Mouse (Mus musculus) G1E (cell line): ENCODE results near the gene Sytl3.

Experiments
- CTCF ChIP-seq: IDR thresholded peaks from 2 replicates; pipeline ENCODE4 v1.5.1; 2012; ENCODE audit warnings: low read depth, low read length, inconsistent platforms, mixed read lengths
- GATA1 ChIP-seq: IDR thresholded peaks from 2 replicates; pipeline ENCODE4 v1.6.1; 2012; ENCODE audit warnings: borderline replicate concordance, low read length, inconsistent platforms, mixed read lengths

DNA sequence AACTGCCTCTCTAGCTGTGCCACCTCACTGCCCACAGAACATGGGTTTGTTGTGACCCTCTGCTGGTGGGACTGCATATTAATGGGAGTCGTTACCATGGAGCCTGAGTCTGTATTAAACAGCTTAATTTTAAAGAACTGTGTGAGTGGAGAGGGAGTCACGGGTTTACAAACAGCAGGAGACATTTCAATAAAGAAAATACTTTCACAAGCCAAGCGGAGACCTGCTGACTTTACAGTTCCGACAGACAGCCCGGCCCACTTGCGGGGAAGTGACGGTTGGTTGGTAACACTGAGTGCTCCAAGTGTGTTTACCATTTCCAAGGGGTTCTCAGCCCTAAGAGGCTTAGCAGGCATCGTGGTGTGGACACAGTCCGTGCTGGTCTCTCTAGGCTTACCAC is 87.1 kb downstream of the Sytl3 start:
- TF ChIP-seq CTCF (no peak), GATA1 (no peak)
